Mouse (Mus musculus) intestine, embryonic 15.5 days (tissue): ENCODE data around the gene Apol6. TPM values are rescaled to one million over a fixed set of nuclear protein-coding genes. Genes with fewer than 3 reads are reported as not detected.

Experiments used
- ATAC-seq: fragments of 200-750 bp; cut with Nextera tagmentation; 2 replicates; pipeline ENCODE4 v1.8.0; 2017; ENCODE audit warnings: moderate TSS enrichment, moderate library complexity
- H3K27ac ChIP-seq: fragments of 300-500 bp; sonication (generic); 2 replicates; pipeline ENCODE4 v1.5.1; 2015; ENCODE audit warnings: mild to moderate bottlenecking, inconsistent platforms
- H3K27me3 ChIP-seq: fragments of 300-500 bp; sonication (generic); replicated peaks from 2 replicates; pipeline ENCODE4 v1.6.1; 2015; ENCODE audit warnings: inconsistent platforms
- H3K36me3 ChIP-seq: fragments of 300-500 bp; sonication (generic); 2 replicates; pipeline ENCODE4 v1.6.1; 2015; ENCODE audit warnings: inconsistent platforms
- H3K4me1 ChIP-seq: fragments of 300-500 bp; sonication (generic); replicated peaks from 2 replicates; pipeline ENCODE4 v1.6.1; 2015; ENCODE audit warnings: inconsistent platforms
- H3K4me2 ChIP-seq: fragments of 300-500 bp; sonication (generic); replicated peaks from 2 replicates; pipeline ENCODE4 v1.6.1; 2015; ENCODE audit warnings: mild to moderate bottlenecking, inconsistent platforms
- H3K4me3 ChIP-seq: fragments of 300-500 bp; sonication (generic); replicated peaks from 2 replicates; pipeline ENCODE4 v1.5.1; 2015; ENCODE audit warnings: inconsistent platforms
- H3K9ac ChIP-seq: fragments of 300-500 bp; sonication (generic); 2 replicates; pipeline ENCODE4 v1.6.1; 2015; ENCODE audit warnings: inconsistent platforms
- H3K9me3 ChIP-seq: fragments of 300-500 bp; sonication (generic); 2 replicates; pipeline ENCODE4 v1.6.1; 2016; ENCODE audit warnings: inconsistent platforms
- WGBS: fragments of 180-500 bp; shearing (Covaris S2); methylation state at CpG from one replicate; pipeline ENCODE4 v1.1.7; 2015; 5-methylcytosine and 5-hydroxymethylcytosine counted together
- polyA plus RNA-seq: library from polyadenylated mRNA; unstranded; fragments of >200 nt; fragmentation: Nextera tagmentation; extraction: Ambion mirVana; gene quantifications from 2 replicates; pipeline ENCODE4 v1.2.1, GENCODE M21; 2015

Apol6 gene
- polyA plus RNA-seq, 1 experiment from 2014 or later: 0.69 TPM

GRCm38 (mm10) chr15:77102685-77103084 is 58.2 kb downstream of the Apol6 start:
- Histone ChIP-seq H3K4me2 (no peak overlapping the region), H3K4me1 (peaks cover 11% of the 10 kb centered on the region; the same call in 1 of the 2 replicates), H3K36me3 (0 out of 2 replicates have a peak, but pooled peaks cover 12% of the 10 kb centered on the region), H3K27ac (no peak overlapping the region), H3K9me3 (no peaks in the 10 kb centered on the region), H3K27me3 (no peaks in the 10 kb centered on the region), H3K9ac (no peak overlapping the region), H3K4me3 (no peak overlapping the region)
- no peak for ATAC-seq
- 93% methylated on average over 5 of the region's 5 CpGs for WGBS

- Histone ChIP-seq H3K36me3 (0 out of 2 replicates have a peak, but pooled peaks cover 6% of the 10 kb centered on the region), H3K9ac (no peak overlapping the region), H3K9me3 (no peaks in the 10 kb centered on the region), H3K4me1 (peaks cover 11% of the 10 kb centered on the region; the same call in 1 of the 2 replicates), H3K27ac (peak overlapping the region; percentile 83), H3K4me2 (peak overlapping the region; percentile 26; the same call in 1 of the 2 replicates), H3K4me3 (no peak overlapping the region), H3K27me3 (no peaks in the 10 kb centered on the region)
- peak; percentile 89 for ATAC-seq
- 46% methylated on average over 10 of the region's 10 CpGs for WGBS
Observed at GRCm38 (mm10) chr15:77104349-77105158, 60.0 kb downstream of the Apol6 start.

- H3K4me1 ChIP-seq: peaks cover 11% of the 10 kb centered on the region; the same call in 1 of the 2 replicates
- ATAC-seq: peak; percentile 58
- H3K27ac ChIP-seq: 0 out of 2 replicates have a peak overlapping the region, but pooled peaks have one; percentile 83
- WGBS: 57% methylated on average over 10 of the region's 10 CpGs
- H3K4me2 ChIP-seq: no peak overlapping the region
- H3K27me3 ChIP-seq: no peaks in the 10 kb centered on the region
- H3K4me3 ChIP-seq: no peak overlapping the region
- 0 out of 2 replicates have a peak, but pooled peaks cover 6% of the 10 kb centered on the region for H3K36me3 ChIP-seq
- no peak overlapping the region for H3K9ac ChIP-seq
- no peaks in the 10 kb centered on the region for H3K9me3 ChIP-seq
Observed at GRCm38 (mm10) chr15:77105273-77105672, 60.7 kb downstream of the Apol6 start.

Other genes with a start within 250 kb of the Apol6 start
- gene Zfp251, start 173.3 kb upstream of the Apol6 start, polyA plus RNA-seq: 14.8 and 15.8 TPM in 2 replicates
- gene Zfp7, start 165.5 kb upstream of the Apol6 start, polyA plus RNA-seq: 8.9 and 9.7 TPM in 2 replicates
- 0.44 TPM in 1 of 2 replicates, not detected in the other for gene Gm49527, start 165.4 kb upstream of the Apol6 start, polyA plus RNA-seq
- gene Zfp647, start 119.3 kb upstream of the Apol6 start, polyA plus RNA-seq: 7.8 and 8.8 TPM in 2 replicates
- 58.5 and 59.9 TPM in 2 replicates for gene 1110038F14Rik, start 96.2 kb upstream of the Apol6 start, polyA plus RNA-seq
- gene Mb, start 5.9 kb downstream of the Apol6 start, polyA plus RNA-seq: 0.24 and 0.44 TPM in 2 replicates